Mouse (Mus musculus): ENCODE results near the gene Fgf7.

The Fgf7 gene

GRCm38 (mm10) chr2:126061037-126061773 is 26.7 kb downstream of the Fgf7 start:
- no peak for DNase-seq

- DNase-seq: no peak
These were observed 28.4 kb downstream of the Fgf7 start for GRCm38 (mm10) chr2:126062876-126063275.

- DNase-seq: no peak
These were observed 30.4 kb downstream of the Fgf7 start for GRCm38 (mm10) chr2:126064814-126065213.

- no peak for DNase-seq
These were observed 30.9 kb downstream of the Fgf7 start for GRCm38 (mm10) chr2:126065303-126065856.

- DNase-seq: no peak
These were observed 35.3 kb downstream of the Fgf7 start for GRCm38 (mm10) chr2:126069740-126070139.

GRCm38 (mm10) chr2:126073744-126074143 is 39.3 kb downstream of the Fgf7 start:
- DNase-seq: no peak

- DNase-seq: no peak
These were observed 42.0 kb downstream of the Fgf7 start for GRCm38 (mm10) chr2:126076506-126076905.

- no peak for DNase-seq
These were observed 44.6 kb downstream of the Fgf7 start for GRCm38 (mm10) chr2:126079086-126079485.

- no peak for DNase-seq
These were observed 49.9 kb downstream of the Fgf7 start for GRCm38 (mm10) chr2:126084326-126084725.

- DNase-seq: no peak
These were observed 51.7 kb downstream of the Fgf7 start for GRCm38 (mm10) chr2:126086187-126086586.

- DNase-seq: no peak
These were observed 56.0 kb downstream of the Fgf7 start for GRCm38 (mm10) chr2:126090432-126090831.

GRCm38 (mm10) chr2:126094616-126095015 is 60.2 kb downstream of the Fgf7 start:
- DNase-seq: no peak
